Mouse (Mus musculus): ENCODE measurements around the gene Mttp.

Mttp gene

DNA sequence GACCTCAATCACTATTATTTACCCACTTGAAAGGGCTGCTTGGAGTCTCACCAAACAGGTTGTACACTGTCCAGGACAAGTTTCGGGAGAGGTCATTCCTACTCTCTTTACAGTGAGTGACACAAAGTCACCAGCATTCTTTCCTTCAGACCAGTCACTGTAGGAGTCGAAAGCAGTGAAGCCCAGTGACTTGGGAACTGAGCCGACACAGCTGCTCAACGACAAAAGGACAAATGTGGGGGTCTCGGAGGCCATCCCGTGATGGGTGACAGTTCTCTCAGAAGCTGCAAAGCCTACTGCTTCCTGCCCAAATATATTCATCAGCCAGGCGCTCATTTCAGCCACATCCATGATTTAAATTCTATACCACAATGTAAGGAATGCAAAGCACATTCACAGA is 87.8 kb downstream of the Mttp start:
- no peak for DNase-seq (ENCODE audit: low read depth in 1 of 2, low spot score in 2 of 2)

GRCm38 (mm10) chr3:138053969-138054368 is 90.8 kb downstream of the Mttp start:
- no peak for DNase-seq (ENCODE audit: low read depth in 1 of 2, low spot score in 2 of 2)

DNA sequence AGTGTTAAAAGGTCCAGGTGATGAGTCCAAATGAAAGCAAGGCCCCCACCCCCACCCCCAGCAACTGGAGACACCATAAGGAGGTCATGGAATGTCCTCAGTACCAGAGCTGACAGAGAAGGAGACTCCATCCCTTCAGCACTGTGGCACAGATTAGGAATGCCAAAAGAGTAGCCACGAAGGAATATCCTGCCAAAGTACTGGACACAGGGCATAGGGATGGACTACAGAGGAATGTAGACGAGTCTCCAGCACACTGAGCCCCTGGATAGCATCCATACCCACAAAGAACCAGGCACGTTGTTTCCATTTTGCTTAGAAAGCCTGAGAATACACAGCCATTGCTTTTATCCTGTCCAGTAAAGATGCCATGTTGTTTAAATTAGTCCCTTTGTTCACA is 93.3 kb downstream of the Mttp start:
- no peak for DNase-seq (ENCODE audit: low read depth in 1 of 2, low spot score in 2 of 2)

GRCm38 (mm10) chr3:138050772-138051171 is 94.0 kb downstream of the Mttp start:
- DNase-seq (ENCODE audit: low read depth in 1 of 2, low spot score in 2 of 2): no peak

DNA sequence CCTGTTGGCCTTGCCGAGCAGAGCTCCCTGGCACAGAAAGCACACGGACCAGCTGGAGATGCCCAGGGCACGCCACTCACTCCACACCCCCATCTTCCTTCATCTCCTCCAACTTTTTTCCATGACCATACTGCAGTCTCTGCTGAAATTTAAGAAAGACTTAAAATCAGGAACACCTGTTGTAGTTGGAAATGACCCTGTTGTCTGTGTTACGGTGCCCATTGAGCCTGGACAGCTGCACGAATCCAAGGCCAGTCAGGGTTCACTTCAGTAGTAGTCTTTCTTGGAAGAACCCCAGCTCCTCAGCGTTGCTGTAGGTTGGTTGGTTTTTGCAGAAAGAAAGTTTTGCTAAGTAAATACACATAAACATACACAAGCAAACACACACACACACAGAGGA is 95.2 kb downstream of the Mttp start:
- no peak for DNase-seq (ENCODE audit: low read depth in 1 of 2, low spot score in 2 of 2)

GRCm38 (mm10) chr3:138043316-138043715 is 101.5 kb downstream of the Mttp start:
- DNase-seq (ENCODE audit: low read depth in 1 of 2, low spot score in 2 of 2): no peak

DNA sequence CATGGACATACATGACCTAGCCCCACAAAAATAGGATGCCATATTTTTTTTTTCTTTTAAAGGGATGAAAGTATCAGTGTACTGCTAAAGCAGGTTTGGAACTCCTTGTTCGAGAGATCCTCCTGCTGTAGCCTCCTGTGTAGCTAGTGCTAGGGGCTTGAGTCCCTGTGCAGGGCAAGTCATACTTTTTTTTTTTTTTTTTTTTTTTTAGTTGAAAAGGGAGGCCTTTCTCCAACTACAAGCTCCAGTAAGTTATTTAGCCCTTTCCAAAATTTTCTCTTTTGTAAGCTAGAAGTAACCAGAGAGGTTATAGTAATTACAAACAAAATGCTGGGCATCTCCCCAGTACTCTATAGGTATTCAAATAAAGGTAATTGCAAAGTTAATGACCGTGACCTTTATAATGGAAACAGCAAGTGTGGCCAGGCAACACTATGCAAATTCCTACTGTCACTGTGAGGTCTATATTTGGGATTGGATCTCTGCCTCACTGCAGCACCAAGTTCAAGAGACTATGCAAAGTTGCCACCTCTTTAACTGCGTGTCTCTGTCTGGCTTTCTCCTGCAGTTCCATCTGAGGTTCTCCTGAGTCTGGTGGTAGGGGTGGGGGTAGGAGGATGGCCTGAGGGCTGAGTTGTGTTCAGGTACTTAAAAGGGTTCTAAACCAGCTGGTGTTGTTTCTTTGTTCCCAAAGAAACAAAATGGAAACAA is 103.0 kb downstream of the Mttp start:
- DNase-seq (ENCODE audit: low read depth in 1 of 2, low spot score in 2 of 2): no peak

- no peak for DNase-seq (ENCODE audit: low read depth in 1 of 2, low spot score in 2 of 2)
Measured at GRCm38 (mm10) chr3:138040938-138041337, 103.8 kb downstream of the Mttp start.

Data from monocyte, adult 2 months (primary cell).